Mouse (Mus musculus) heart, adult 18-20 months (tissue): ENCODE data around the gene Col6a2. TPM values are rescaled to one million over a fixed set of nuclear protein-coding genes. Genes with fewer than 3 reads are reported as not detected.

Experiments used
- DNase-seq, 2 experiments: peaks; one replicate each; pipeline ENCODE4 v3.0.0; 2021 to 2022; ENCODE audit warnings: mixed read lengths in 1 of 2
- total RNA-seq, 2 experiments: library from RNA; stranded (reverse); gene quantifications; 2 replicates each; pipeline ENCODE4 v1.2.3; 2021

The Col6a2 gene
- total RNA-seq, 2 experiments from 2014 or later = 45.4 to 46.4 TPM

DNA sequence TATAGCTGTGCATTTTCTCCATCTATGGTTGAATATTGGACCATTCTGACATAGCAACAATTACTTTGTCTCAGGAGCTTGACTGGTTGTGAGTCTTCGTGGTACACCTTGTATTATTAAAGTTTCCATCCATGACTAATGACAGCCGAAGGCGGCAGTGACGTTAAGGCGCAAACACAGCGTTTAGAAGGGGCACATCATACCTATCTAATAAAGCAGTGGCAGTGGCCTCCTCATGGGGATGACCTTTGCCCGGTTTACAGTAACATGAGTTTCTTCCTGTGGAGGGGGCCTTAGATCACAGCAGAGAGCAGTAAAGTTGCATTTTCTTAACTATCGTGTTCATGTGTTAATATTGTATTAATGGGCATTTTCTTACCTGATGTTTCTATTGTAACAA lies 75.2 kb downstream of the Col6a2 start:
- no peak for DNase-seq

DNA sequence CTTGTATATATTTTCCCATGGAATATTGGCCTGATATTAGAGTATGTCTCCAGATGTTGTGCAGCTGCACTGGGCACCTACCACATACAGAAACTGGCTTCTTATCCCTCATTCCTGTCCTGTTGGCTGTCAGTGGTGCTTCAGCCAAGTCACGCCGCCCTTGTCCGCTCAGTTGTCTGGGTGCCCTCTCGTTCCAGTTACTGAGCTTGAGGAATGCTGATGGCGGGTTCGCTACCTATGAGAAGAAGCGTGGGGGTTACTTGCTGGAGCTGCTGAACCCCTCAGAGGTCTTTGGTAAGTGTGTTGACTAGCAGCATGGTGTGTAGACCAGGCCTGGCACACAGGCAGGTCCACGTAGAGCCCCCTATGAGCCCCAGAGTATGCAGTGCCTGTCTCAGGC lies 76.9 kb downstream of the Col6a2 start:
- no peak for DNase-seq

Other genes with a start within 250 kb of the Col6a2 start
- gene AC141477.1, start 183.2 kb downstream of the Col6a2 start, total RNA-seq = not detected
- gene Pcnt, start 180.8 kb downstream of the Col6a2 start, total RNA-seq = 10 to 100 TPM; 37.5 to 55.8 TPM
- under 1 TPM in 1 of 2 experiments, not detected in 1; 0.62 TPM for gene 2610028H24Rik, start 174.5 kb downstream of the Col6a2 start, total RNA-seq
- gene Mcm3ap, start 154.7 kb downstream of the Col6a2 start, total RNA-seq = 10 to 100 TPM; 23.1 to 27.5 TPM
- 1 to 10 TPM; 3.2 to 3.5 TPM for gene Ybey, start 154.5 kb downstream of the Col6a2 start, total RNA-seq
- gene Lss, start 92.0 kb downstream of the Col6a2 start, total RNA-seq = 1 to 10 TPM; 7.1 to 8.0 TPM
- not detected for gene Spatc1l, start 61.4 kb downstream of the Col6a2 start, total RNA-seq
- gene Ftcd, start 48.0 kb downstream of the Col6a2 start, total RNA-seq = not detected
- 10 to 100 TPM; 35.5 to 35.8 TPM for gene Col6a1, start 102.5 kb upstream of the Col6a2 start, total RNA-seq